Mouse (Mus musculus) brain, embryonic 14.5 days (tissue): ENCODE measurements at regions not wholly inside any gene's neighbourhood (a gene's known extent, or its start where the extent isn't known, plus 50 kb on each side); places are given as distances from the start of the nearest gene placed in this dataset.

Experiments used
- CTCF ChIP-seq: fragments of 200-500 bp; IDR thresholded peaks from 2 replicates; pipeline ENCODE4 v1.5.1; 2012; ENCODE audit warnings: inconsistent platforms, mild to moderate bottlenecking, moderate library complexity, borderline replicate concordance; ENCODE audit not compliant: insufficient read depth, insufficient read length; ENCODE audit errors: extremely low read depth
- POLR2A ChIP-seq: fragments of 200-500 bp; IDR thresholded peaks from 2 replicates; pipeline ENCODE4 v1.6.1; 2012; ENCODE audit warnings: mild to moderate bottlenecking, inconsistent platforms, borderline replicate concordance; ENCODE audit not compliant: poor library complexity, insufficient read depth, insufficient read length, severe bottlenecking; ENCODE audit errors: extremely low read depth

DNA sequence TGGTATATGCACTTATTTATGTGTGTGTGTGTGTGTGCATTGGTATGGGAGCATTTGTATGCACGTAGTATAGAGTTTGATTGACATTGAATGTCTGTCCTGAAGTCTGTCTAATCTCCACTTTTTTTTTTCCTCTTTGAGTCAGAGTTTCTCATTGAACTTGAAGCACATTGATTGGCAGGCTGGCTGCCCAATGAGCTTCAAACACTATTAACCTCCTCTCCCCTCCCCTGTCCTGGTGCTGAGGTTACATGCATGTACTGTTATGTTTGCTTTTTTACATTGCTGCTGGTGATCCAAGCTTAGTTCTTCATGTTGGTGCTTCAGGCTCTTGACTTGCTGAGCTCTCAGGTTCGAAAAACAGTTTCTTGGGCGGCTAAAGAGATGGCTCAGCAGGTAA lies 166.6 kb downstream of the Pten start:
- no peak for TF ChIP-seq CTCF
- no peak for TF ChIP-seq POLR2A
